Mouse (Mus musculus) cortical plate, adult 2 months (tissue): ENCODE data around the gene Mapre3.

Experiments
- CTCF ChIP-seq: fragments of 200-500 bp; IDR thresholded peaks from 2 replicates; pipeline ENCODE4 v1.5.1; 2011; ENCODE audit warnings: mild to moderate bottlenecking, control low read depth, low read length; ENCODE audit not compliant: insufficient read depth; ENCODE audit errors: extremely low read depth
- POLR2A ChIP-seq: fragments of 200-500 bp; IDR thresholded peaks from 2 replicates; pipeline ENCODE4 v1.6.1; 2011; ENCODE audit warnings: mild to moderate bottlenecking, low read length, control low read depth; ENCODE audit not compliant: insufficient read depth; ENCODE audit errors: extremely low read depth

DNA sequence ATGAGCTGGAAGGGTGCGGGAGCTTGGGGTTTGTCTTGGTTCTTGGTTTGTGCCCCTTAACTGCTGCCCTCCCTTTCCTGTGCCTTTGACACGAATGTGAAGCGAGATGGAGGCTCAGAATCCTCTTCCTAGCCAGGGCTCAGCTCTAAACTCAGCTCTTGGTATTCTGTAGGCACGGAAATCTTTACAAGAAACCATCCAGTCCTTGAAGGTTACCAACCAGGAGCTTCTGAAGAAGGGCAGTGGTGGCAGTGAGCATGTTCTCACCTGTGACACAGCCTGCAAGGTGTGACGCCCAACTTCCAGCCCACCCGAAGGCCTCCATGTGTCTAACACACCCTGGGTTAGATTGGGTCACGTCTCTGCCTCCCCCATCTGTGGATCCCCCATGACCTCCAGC is 59.9 kb downstream of the Mapre3 start:
- no peak for TF ChIP-seq POLR2A
- TF ChIP-seq CTCF = no peak
